Mouse (Mus musculus) layer of hippocampus, adult 8-10 months (tissue): ENCODE measurements around the gene Ggnbp2. TPM values are rescaled to one million over a fixed set of nuclear protein-coding genes. Genes with fewer than 3 reads are reported as not detected.

Experiments
- DNase-seq, 2 experiments: peaks; one replicate each; pipeline ENCODE4 v3.0.0; 2022; ENCODE audit warnings: low spot score in 2 of 2
- microRNA-seq, 2 experiments: library from miRNA; unstranded; fragments of <30 nt; microRNA quantifications; one replicate each; pipeline ENCODE4 v1.2.0; 2022
- total RNA-seq, 4 experiments: library from RNA; stranded (reverse); gene quantifications; 2 replicates each; pipeline ENCODE4 v1.2.4; 2022

Gene Ggnbp2
- total RNA-seq, 4 experiments from 2014 or later: 91.1 to 104 (median 95.4) TPM

DNA sequence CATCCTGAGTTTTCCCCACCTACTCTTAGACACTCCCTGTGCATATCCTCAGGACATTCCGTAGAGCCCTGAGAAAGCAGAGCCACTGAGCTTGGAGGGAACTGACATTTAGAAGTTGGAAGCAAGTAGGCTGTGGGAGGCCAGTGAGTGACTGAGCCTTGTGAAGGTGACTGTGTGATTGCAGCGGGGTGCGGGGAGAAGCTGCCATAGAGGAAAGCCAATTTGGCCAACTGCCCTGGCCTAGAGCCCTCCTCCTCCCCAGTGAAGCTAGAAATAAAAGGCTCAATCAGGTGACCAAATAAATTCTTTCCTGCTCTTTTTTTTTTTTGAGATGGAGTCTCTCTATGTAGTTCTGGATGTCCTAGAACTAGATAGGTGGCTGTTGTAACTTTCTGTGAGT lies 44.4 kb downstream of the Ggnbp2 start:
- DNase-seq: peak in 1 of 2 experiments; percentile 52

DNA sequence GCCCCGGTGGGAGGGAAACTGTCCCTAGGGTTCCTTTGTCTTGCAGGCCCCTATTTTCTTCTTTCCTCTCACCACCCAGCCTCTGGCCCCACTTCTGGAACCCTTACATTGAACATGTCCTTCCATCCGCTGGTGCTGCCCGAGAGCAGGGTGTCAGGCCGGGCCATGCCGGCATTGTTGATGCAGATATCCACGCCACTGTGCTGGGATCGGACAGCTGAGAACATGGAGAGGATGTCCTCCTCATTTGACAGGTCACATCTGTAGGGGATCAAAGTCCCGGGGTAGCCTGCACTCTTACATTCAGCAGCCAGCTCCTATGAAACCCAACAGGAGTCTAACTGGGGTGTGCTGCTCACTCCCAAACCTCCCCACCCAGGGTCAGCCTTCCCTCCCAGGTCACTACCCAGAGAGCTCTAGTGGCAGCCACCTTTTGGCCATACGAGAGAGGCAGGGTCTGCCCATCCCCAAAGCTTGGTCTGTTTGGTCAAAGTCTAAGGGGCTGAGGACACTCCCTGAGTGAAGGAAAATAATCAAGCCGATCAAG lies 45.3 kb downstream of the Ggnbp2 start:
- DNase-seq: no peak

DNA sequence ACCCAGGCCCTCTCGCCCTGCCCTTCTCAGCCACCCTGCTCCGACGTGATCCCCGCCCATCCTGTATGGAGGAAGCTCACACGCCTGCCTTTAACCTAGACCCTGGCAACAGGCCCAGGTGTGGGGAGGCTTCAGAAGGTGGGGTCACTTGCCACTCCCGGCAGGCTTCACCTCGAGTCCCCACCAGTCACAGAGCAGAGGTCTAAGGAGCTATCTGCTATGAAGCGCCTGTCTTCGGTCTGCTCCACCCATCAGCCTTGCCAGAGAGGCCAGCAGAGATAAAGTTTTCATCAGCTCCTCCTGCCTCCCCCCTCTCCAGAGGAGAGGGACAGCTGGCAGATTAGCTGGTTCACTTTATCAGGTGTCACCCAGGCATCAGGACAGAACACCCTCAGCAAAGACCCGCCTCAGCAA lies 47.1 kb downstream of the Ggnbp2 start:
- DNase-seq: no peak

DNA sequence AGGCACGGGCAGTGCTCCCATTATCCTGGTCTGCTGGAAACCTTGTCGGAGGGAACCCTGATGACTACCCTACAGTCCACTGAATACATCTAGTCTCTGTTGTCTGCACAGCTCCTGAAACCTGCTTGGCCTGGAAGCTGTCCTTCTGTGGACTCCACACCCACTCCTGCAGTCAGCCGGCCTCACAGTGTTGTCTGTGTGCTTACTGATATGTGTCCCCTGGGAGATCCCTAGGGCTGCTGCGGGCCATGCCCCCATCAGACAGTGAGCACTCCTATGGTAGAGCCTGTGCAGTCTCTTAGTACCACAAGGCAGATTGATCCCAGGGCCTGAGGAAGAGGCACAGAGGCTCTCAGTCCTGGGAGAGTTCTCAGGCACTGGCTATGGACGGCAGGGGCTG lies 48.1 kb downstream of the Ggnbp2 start:
- DNase-seq: no peak

DNA sequence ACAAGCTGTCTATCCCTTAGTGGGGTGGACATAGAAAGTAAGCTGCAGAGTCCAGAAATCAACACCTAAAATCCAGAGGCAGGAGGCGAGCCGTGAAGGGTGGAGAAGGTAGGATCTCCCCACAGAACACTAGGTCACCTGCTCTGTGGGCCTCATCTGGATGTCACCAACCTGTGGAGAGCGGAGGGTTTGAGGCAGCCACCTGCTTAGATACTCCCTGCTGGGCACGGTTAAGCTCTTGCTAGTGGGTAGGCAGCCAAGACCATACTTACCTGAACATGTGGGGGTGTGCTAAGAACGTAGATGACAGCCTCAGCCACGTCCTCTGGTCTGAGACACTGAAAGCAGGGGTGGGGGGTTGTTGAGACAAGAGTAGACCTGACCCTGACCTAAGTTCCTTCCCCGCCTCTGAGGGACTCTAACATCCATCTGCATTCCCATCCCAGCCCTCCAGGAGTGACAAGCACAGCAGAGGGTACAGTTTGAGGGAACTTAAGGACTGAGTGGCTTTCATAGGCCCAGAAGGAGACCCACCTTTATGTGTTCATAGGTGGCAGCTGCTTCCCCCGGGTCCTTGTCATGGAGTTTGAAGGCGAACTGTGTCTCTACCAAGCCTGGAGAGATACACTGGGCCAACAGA lies 49.4 kb downstream of the Ggnbp2 start:
- DNase-seq: no peak

DNA sequence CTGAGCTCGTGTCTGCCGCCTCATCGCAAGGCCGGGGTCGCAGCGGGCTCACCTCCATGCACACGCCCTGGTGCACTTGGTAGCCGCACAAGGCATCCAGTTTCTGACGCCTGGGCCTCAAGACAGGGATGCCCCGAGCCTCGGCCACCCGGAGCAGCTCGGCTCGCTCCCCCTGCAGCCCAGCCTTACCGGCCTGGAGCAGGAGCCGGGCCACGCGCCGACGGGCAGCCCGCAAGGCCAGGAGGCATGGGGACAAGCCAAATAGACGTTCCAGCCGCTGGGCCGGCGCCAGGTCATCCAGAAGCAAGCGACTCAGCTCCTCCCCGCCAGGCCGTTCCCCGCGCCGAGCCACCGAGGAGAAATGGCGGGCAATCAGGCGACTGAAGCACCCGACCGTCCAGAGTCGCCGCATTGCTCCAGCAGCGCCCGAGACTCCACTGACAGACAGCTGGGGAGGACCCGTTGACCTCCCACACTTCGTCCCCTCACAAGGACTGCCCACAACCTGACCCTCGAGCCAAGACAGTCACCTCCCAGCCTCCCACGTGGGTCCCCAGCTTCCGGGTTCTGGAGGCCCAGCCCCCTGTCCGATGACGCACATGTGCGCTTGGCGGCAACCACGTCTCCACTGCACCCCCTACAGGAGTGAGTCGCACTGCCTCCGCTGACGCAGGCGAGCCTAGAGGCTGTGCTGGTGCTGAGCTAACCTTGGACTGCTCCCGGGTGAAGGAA lies 51.5 kb downstream of the Ggnbp2 start, which contains the start of gene Mrm1:
TSS of gene Mrm1 (minus strand) at position 555 of the 732 bp plus-strand sequence.
- DNase-seq: peak; percentile 92

DNA sequence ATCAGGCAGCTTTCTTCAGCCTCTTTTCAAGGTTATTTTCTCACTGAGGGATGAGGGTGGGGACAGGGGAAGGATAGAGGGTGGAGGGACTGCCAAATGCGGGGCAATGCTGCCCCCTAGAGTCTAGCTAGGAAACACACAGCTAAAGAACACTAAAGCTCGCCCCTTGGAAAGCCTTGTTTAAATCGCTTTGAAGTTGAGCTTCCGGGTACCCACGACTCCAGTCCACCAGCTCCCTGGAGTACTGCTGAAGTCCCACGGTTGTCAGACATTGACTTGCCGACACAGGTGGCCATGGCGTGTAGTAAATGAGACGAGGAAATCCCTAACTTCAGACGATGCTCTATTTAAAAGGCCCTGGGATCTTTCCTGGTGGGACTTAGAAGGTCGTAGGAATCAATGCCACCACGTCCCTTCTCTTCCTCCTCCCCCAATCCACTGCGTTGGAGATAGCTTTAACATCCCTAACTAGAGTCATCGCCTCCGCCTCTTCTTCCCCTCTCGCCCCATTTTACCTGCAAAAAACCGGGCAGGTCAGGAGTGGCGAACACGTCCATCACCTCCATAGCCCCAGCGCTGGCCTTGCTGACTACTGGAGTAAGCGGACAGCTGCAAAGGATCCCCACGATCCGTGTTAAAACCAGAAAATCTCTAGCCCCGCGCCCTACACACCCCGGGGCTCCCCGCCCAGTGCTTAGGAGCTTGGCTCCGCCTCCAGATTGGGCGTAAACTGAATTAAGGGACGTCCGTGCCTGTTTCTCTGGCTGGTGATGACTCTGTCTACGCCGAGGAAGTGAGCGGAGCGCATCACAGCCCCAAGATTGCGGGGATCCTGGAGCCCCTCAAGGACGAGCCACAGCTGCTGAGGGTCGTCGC lies 52.3 kb downstream of the Ggnbp2 start:
- peak; percentile 66 to 67 for DNase-seq

DNA sequence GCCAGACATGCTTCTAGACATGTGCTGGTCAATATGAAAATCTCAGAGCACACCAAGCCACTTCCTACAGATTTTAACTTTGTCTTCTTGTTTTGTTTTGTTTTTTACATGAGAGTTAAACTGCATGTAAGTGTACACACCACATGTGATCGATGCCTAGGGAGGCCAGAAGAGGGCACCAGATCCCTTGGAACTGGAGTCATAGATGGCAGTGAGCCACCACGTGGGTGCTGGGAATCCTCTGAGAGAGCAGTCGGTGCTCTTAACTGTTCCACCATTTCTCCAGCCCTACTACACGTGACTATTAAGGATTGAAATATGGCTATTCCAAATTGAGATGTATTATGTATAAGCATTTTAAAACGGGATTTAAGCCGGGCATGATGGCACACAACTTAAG lies 53.3 kb downstream of the Ggnbp2 start:
- no peak for DNase-seq

DNA sequence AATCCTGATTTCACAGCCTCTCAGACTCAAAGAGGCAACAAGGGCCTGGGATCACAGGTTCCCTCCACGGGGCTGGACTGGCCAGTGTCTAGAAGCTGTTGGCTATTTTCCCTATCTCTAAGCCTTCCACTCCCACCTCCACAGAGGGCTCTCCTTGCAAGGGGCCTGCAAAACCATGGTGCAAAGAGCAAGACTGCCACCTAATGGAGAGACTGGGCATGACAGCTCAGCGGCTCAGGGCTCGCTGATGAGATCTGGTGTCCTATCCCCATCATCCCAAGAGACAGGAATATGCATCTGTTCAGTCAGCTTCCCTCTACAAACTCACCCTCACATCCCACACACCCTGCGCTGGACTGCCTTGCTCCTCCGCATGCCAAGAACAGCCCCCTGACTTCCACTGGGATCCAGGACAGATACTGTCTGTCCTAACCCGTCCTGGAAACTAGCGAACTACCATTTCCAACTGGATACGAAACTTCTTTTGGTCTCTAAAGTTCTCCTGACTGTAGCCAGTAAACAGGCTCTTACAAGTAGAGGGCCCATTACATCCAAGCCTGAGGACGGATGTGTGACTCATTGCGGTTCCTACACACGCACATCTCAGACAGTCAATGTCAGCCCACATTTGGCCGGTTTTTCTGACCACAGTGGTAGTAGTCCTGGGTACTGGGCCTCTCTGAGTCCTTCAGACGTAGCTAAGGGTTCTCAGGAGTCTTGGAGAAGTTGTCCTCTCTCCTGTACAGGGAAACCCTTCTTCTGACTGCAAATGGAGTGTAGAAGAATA lies 56.7 kb downstream of the Ggnbp2 start:
- peak in 1 of 2 experiments; percentile 79 for DNase-seq

DNA sequence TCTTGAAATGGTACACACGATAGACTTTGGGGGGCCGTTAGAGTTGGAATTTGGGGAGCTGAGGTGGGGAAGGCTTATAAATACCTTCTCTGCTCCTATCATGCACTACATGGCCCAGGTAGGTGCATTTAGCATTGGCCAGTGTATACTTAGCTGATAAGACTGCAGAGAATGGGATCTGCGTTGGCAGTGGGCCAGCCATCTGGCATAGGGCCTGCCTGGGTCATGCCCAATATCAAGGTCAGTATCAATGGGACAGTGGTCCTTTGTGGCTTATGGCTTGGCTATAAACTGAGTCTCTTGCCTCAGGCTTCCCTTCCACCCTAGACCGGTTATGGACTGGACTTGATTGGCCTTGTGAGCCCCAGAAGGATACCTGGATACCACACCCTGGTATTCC lies 66.2 kb downstream of the Ggnbp2 start:
- no peak for DNase-seq

DNA sequence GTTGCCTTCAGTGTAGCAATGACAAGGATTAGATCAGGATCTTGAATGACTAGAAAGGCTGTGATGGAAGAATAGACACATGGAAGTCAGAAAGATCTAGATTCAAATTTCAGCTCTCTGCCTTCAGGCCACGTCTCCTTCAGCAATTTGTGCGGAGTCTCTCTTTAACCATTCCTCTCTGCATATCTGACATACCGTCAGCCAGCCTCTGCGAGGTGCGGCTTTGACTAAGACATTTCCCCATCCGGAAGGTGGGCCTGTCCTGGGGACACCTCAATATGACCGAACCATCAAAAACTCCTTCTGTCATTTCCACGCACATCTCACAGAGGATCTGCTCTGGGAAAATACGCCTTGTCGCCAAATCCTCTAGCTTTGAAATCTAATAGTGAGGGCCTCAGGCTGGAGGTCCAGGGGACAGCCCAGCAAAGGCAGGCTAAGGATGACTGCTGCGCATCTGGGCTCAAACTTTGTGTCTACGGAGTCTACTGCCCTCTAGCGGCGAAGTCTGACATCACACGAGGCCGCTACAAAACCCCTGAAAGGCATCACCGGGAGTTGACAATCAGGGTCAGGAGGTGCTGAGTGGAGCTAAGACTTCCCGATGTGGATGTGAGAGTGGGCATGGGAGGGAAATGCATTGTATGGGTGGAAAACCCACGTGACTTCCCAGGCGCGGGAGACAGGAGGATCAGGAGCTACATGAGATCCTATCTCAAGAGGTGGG lies 72.8 kb downstream of the Ggnbp2 start:
- peak in 1 of 2 experiments; percentile 67 for DNase-seq

DNA sequence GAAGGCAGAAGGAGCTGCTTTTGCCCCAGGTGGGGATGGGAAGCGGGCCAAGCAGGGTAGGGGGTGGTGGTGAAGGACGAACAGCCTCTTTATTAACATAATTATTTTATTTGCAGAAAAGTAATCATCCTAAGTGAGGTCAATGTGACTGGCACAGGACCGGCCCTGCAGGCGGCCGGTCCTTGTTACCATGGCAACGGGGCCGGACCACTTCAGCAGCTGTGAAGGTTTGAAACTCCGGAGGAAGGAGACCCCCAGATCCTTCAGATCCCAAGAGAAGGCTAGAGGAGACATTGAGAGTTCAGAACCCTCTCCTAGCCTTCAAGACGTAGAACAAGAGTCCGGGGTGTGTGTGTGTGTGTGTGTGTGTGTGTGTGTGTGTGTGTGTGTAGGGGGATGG lies 73.6 kb downstream of the Ggnbp2 start:
- DNase-seq: no peak

DNA sequence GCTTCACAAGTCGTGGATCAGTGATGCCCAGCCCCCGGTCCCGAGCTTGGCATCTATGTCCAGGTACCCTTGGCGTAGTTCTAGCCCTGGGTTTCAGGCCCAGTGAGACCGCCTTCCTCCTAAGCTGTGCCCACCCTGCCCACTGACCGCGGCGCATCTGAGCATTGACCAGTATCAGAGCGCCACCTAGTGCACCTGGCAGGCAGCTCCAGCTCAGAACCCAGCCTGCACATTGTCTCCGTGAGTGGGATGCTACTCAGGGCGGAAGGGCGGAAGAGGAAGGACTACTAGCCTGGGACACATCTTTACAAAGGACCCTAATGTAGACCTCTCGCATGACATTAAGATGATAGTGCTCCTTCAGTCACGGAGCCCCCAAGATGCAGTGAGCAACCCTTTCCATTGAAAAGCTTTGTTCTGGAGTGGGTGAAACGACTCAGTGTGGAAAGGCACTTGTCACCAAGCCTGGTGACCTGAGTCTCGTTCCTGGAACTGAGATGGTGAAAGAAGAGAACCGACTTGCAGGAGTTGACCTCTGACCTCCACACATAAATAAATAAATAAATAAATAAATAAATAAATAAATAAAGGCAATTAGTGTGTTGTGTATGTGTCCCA lies 76.0 kb downstream of the Ggnbp2 start:
- peak; percentile 36 to 80 for DNase-seq

DNA sequence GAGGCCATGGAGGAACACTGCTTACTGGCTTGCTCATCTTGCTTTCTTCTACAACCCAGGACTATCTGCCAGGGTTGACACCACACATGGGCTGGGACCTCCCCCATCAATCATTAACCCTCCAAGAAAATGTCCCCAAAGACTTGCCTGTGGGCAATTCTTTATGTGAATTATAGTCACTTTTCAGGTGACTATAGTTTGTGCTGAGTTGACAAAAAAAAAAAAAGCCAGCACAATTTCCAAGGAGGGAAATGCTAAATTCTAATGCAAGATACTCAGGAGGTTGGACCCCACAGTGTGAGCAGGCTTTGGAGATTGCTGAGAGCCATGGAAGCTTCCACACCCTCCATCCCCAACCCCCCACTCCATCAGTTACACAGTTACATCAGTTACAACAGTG lies 77.1 kb downstream of the Ggnbp2 start:
- DNase-seq: no peak

DNA sequence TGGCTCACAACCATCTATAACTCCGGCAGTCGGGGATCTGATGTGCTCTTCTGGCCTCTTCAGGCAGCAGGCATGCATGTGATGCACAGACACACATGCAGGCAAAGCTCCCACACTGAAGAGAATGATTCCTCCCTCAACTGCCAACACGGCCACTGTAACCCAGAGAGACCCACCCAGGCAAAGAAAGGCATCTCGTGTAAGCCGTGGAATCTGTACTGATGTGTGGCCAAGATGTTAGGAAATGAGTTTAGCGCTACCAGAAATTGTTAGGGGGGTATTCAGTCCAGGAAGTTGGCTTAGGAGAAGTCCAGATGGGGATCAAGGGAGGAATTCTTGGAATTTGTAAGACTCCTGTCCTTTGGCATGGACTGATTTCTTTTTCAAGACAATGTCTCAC lies 80.2 kb downstream of the Ggnbp2 start:
- no peak for DNase-seq

Small RNA genes lying within 50 kb of the gene (microRNA-seq; reads per million reads assigned to microRNA genes)
- gene Gm23564: 0 reads per million in 2 experiments

Other genes with a start within 250 kb of the Ggnbp2 start
- gene Mrm1, start 51.3 kb downstream of the Ggnbp2 start, total RNA-seq: 10 to 100 TPM; 10.5 to 15.0 (median 10.6) TPM
- gene Dhrs11, start 41.8 kb downstream of the Ggnbp2 start, total RNA-seq: 1 to 10 TPM; 5.6 to 8.5 (median 6.5) TPM
- 10 to 100 TPM in 1 of 4 experiments, 1 to 10 TPM in 3; 8.5 to 14.4 (median 9.0) TPM for gene Myo19, start 9.3 kb upstream of the Ggnbp2 start, total RNA-seq
- gene Pigw, start 9.5 kb upstream of the Ggnbp2 start, total RNA-seq: 1 to 10 TPM; 6.9 to 7.8 (median 7.6) TPM
- gene Znhit3, start 45.5 kb upstream of the Ggnbp2 start, total RNA-seq: 10 to 100 TPM; 26.9 to 34.3 (median 31.1) TPM
- 10 to 100 TPM; 54.6 to 84.1 (median 66.1) TPM for gene Car4, start 87.0 kb upstream of the Ggnbp2 start, total RNA-seq